Mouse (Mus musculus) left cerebral cortex, adult 6 months (tissue): ENCODE measurements around the gene Lce1i. TPM values are rescaled to one million over a fixed set of nuclear protein-coding genes. Genes with fewer than 3 reads are reported as not detected.

Source experiments
- long read RNA-seq, 2 experiments: library from polyadenylated mRNA; unstranded; transcript quantifications; one replicate each; pipeline ENCODE4 v2.0.0; 2019 to 2020
- polyA plus RNA-seq: library from polyadenylated mRNA; unstranded; fragments of <200 nt; fragmentation: Nextera tagmentation; gene quantifications from 2 replicates; pipeline ENCODE4 v1.2.3, GENCODE M21; 2021

Gene Lce1i
- not detected in 2 replicates for polyA plus RNA-seq
- long read RNA-seq, experiment 1, result 0 reads
- long read RNA-seq, experiment 2, result 0 reads

GRCm38 (mm10) chr3:92778799-92779198 lies at the start of gene Lce1i:
Gene Lce1i, minus strand, starts transcription at chr3:92778899.

GRCm38 (mm10) chr3:92827108-92827507 lies 48.4 kb upstream of the Lce1i start, which contains the start of gene Kprp:
Gene Kprp, minus strand, starts transcription at chr3:92827247.

GRCm38 (mm10) chr3:92807791-92808190 lies 29.1 kb upstream of the Lce1i start, which contains the start of gene Lce1k:
Gene Lce1k, minus strand, starts transcription at chr3:92807891.

GRCm38 (mm10) chr3:92790414-92790813 lies 11.7 kb upstream of the Lce1i start, which contains the start of gene Lce1j:
Gene Lce1j, minus strand, starts transcription at chr3:92790514.

GRCm38 (mm10) chr3:92764965-92765364 lies 13.7 kb downstream of the Lce1i start, which contains the start of gene Lce1h:
Gene Lce1h, minus strand, starts transcription at chr3:92765065.

GRCm38 (mm10) chr3:92752238-92752637 lies 26.5 kb downstream of the Lce1i start, which contains the start of gene Lce1g:
Gene Lce1g, minus strand, starts transcription at chr3:92752338.

GRCm38 (mm10) chr3:92738996-92739395 lies 39.7 kb downstream of the Lce1i start, which contains the start of gene Gm38119:
Gene Gm38119, minus strand, starts transcription at chr3:92739096.

Other genes with a start within 250 kb of the Lce1i start
- not detected in 2 replicates for gene 2310046K23Rik, start 244.4 kb downstream of the Lce1i start, polyA plus RNA-seq
- gene Ivl, start 205.2 kb downstream of the Lce1i start, polyA plus RNA-seq, result not detected in 2 replicates
- not detected in 2 replicates for gene Smcp, start 189.9 kb downstream of the Lce1i start, polyA plus RNA-seq
- gene 2210017I01Rik, start 171.4 kb downstream of the Lce1i start, polyA plus RNA-seq, result not detected in 2 replicates
- not detected in 2 replicates for gene Lce6a, start 157.2 kb downstream of the Lce1i start, polyA plus RNA-seq
- not detected in 2 replicates for gene Lce1a1, start 130.6 kb downstream of the Lce1i start, polyA plus RNA-seq
- not detected in 2 replicates for gene Lce1b, start 122.0 kb downstream of the Lce1i start, polyA plus RNA-seq
- not detected in 2 replicates for gene Lce1a2, start 108.6 kb downstream of the Lce1i start, polyA plus RNA-seq
- gene Lce1c, start 99.7 kb downstream of the Lce1i start, polyA plus RNA-seq, result not detected in 2 replicates
- gene Lce1d, start 91.7 kb downstream of the Lce1i start, polyA plus RNA-seq, result not detected in 2 replicates
- not detected in 2 replicates for gene Lce1e, start 69.8 kb downstream of the Lce1i start, polyA plus RNA-seq
- not detected in 2 replicates for gene Lce1f, start 58.5 kb downstream of the Lce1i start, polyA plus RNA-seq
- gene Gm38119, start 39.8 kb downstream of the Lce1i start, polyA plus RNA-seq, result not detected in 2 replicates
- gene Lce1g, start 26.6 kb downstream of the Lce1i start, polyA plus RNA-seq, result not detected in 2 replicates
- gene Lce1h, start 13.8 kb downstream of the Lce1i start, polyA plus RNA-seq, result not detected in 2 replicates
- gene Lce1j, start 11.6 kb upstream of the Lce1i start, polyA plus RNA-seq, result not detected in 2 replicates
- not detected in 2 replicates for gene Lce1k, start 29.0 kb upstream of the Lce1i start, polyA plus RNA-seq
- not detected in 2 replicates for gene Kprp, start 48.3 kb upstream of the Lce1i start, polyA plus RNA-seq
- gene Lce1l, start 72.4 kb upstream of the Lce1i start, polyA plus RNA-seq, result not detected in 2 replicates
- gene 2310050C09Rik, start 91.3 kb upstream of the Lce1i start, polyA plus RNA-seq, result not detected in 2 replicates
- gene Lce3a, start 147.3 kb upstream of the Lce1i start, polyA plus RNA-seq, result not detected in 2 replicates
- gene Lce3b, start 154.1 kb upstream of the Lce1i start, polyA plus RNA-seq, result not detected in 2 replicates
- not detected in 2 replicates for gene Lce3c, start 165.6 kb upstream of the Lce1i start, polyA plus RNA-seq
- gene Lce3d, start 178.5 kb upstream of the Lce1i start, polyA plus RNA-seq, result not detected in 2 replicates
- gene Lce3e, start 188.2 kb upstream of the Lce1i start, polyA plus RNA-seq, result not detected in 2 replicates
- not detected in 2 replicates for gene Lce3f, start 213.3 kb upstream of the Lce1i start, polyA plus RNA-seq
- not detected in 2 replicates for gene Crct1, start 236.8 kb upstream of the Lce1i start, polyA plus RNA-seq
- not detected in 2 replicates for gene Lce1m, start 240.2 kb upstream of the Lce1i start, polyA plus RNA-seq